Mouse (Mus musculus) neural tube, embryonic 10.5 days (tissue): ENCODE results near the gene Arhgap1.
"Not testable (repeated sequence)": the region's sequence is repeated elsewhere in the genome, so short reads cannot be mapped to it uniquely, and the experiment has no call there.

Experiments
- DNase-seq: peaks from one replicate; pipeline ENCODE4 v3.0.0-alpha.2; 2017; ENCODE audit warnings: low spot score; ENCODE audit errors: extremely low spot score

Arhgap1 gene

GRCm38 (mm10) chr2:91649553-91650359 lies at the start of gene Arhgap1, which contains the start of gene Zfp408:
Gene Arhgap1 (plus strand): TSS chr2:91649860.
Gene Zfp408 (minus strand): TSS chr2:91649791.
- DNase-seq = peak; percentile 99

- no peak for DNase-seq
Measured at GRCm38 (mm10) chr2:91600475-91600874, 49.2 kb upstream of the Arhgap1 start.

GRCm38 (mm10) chr2:91602389-91602788 lies 47.3 kb upstream of the Arhgap1 start:
- DNase-seq = no peak

- not testable (repeated sequence) for DNase-seq
Measured at GRCm38 (mm10) chr2:91609370-91609769, 40.3 kb upstream of the Arhgap1 start.

GRCm38 (mm10) chr2:91622356-91622755 lies 27.3 kb upstream of the Arhgap1 start:
- DNase-seq = no peak

GRCm38 (mm10) chr2:91623366-91623765 lies 26.3 kb upstream of the Arhgap1 start:
- not testable (repeated sequence) for DNase-seq

- no peak for DNase-seq
Measured at GRCm38 (mm10) chr2:91627486-91627885, 22.2 kb upstream of the Arhgap1 start.

GRCm38 (mm10) chr2:91628171-91628570 lies 21.5 kb upstream of the Arhgap1 start:
- no peak for DNase-seq

GRCm38 (mm10) chr2:91629682-91630081 lies 20.0 kb upstream of the Arhgap1 start:
- DNase-seq = no peak

- no peak for DNase-seq
Measured at GRCm38 (mm10) chr2:91630384-91630783, 19.3 kb upstream of the Arhgap1 start.

- no peak for DNase-seq
Measured at GRCm38 (mm10) chr2:91631826-91632225, 17.8 kb upstream of the Arhgap1 start.

- no peak for DNase-seq
Measured at GRCm38 (mm10) chr2:91632316-91632715, 17.3 kb upstream of the Arhgap1 start.

GRCm38 (mm10) chr2:91633334-91633977 lies 16.2 kb upstream of the Arhgap1 start:
- DNase-seq = no peak

GRCm38 (mm10) chr2:91634841-91635240 lies 14.8 kb upstream of the Arhgap1 start:
- DNase-seq = no peak

- DNase-seq = no peak
Measured at GRCm38 (mm10) chr2:91635486-91635885, 14.2 kb upstream of the Arhgap1 start.

- DNase-seq = no peak
Measured at GRCm38 (mm10) chr2:91636229-91636628, 13.4 kb upstream of the Arhgap1 start, which contains the start of gene F2. Gene F2 (minus strand): TSS chr2:91636414.

GRCm38 (mm10) chr2:91636727-91637338 lies 12.8 kb upstream of the Arhgap1 start:
- no peak for DNase-seq

GRCm38 (mm10) chr2:91638931-91639330 lies 10.7 kb upstream of the Arhgap1 start:
- DNase-seq = no peak

- no peak for DNase-seq
Measured at GRCm38 (mm10) chr2:91642825-91643415, 6.7 kb upstream of the Arhgap1 start.

- no peak for DNase-seq
Measured at GRCm38 (mm10) chr2:91644021-91644420, 5.6 kb upstream of the Arhgap1 start.

GRCm38 (mm10) chr2:91645354-91645753 lies 4.3 kb upstream of the Arhgap1 start:
- DNase-seq = no peak

GRCm38 (mm10) chr2:91645811-91646210 lies 3.8 kb upstream of the Arhgap1 start:
- no peak for DNase-seq
